Mouse (Mus musculus) left cerebral cortex, postnatal 10 days (tissue): ENCODE results near the gene Acap2. TPM values are rescaled to one million over a fixed set of nuclear protein-coding genes. Genes with fewer than 3 reads are reported as not detected.
A peak's percentile ranks its signal among the peaks of the same experiment; 100 is the strongest.

Experiments used
- DNase-seq, 2 experiments: peaks; one replicate each; pipeline ENCODE4 v3.0.0; 2021 to 2022; ENCODE audit warnings: low spot score in 2 of 2, mixed read lengths in 1 of 2; ENCODE audit errors: extremely low spot score in 1 of 2
- intact Hi-C: fragments of 180-260 bp; cut with DNase I; formaldehyde crosslinking; loops from one replicate; pipeline ENCODE4 v1.15.1; 2025
- total RNA-seq, 2 experiments: library from RNA; stranded (reverse); gene quantifications; 2 replicates each; pipeline ENCODE4 v1.2.3; 2021

The Acap2 gene
- total RNA-seq, 2 experiments from 2014 or later, result 74.9 to 80.1 TPM

DNA sequence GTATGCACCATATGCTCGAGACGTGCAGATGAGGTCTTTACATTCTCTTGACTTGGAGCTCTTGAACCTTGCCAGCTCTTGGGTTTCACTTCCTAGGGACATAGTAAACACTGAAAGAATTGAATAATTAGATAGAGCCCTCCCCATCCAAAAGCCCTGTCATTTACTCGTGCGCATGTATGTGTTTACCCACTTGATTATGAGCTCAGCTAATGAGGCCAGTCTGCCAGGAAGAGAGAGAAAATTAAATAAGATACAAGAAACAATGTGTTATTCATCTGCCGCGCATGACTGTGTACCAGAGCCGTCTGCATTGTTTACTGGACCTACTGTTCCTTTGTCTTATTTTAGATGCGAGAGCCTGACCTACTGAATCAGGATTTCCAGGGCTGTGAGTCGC, 10.5 kb upstream of the Acap2 start:
- no peak for DNase-seq
- intact Hi-C loops, result no loop called here

DNA sequence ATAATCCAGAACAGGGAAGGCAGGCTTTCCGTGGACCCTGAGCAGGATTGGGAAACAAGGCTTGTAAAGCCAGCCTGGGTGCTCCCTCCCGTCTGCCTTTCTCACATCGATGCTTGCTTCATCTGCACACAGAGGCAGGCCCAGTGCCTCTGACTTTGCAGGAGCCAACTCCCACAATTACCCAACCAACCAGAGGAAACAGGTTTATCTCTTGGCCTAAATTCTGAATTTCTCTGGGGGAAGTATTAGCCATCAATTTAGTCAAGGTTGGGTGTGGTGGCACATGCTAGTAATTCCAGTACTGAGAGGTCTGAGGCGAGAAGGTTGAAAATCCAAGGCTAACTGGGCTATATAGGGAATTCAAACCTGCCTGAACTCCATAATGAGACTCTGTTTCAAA, 9.4 kb upstream of the Acap2 start:
- no peak for DNase-seq
- intact Hi-C loops, result no loop called here

DNA sequence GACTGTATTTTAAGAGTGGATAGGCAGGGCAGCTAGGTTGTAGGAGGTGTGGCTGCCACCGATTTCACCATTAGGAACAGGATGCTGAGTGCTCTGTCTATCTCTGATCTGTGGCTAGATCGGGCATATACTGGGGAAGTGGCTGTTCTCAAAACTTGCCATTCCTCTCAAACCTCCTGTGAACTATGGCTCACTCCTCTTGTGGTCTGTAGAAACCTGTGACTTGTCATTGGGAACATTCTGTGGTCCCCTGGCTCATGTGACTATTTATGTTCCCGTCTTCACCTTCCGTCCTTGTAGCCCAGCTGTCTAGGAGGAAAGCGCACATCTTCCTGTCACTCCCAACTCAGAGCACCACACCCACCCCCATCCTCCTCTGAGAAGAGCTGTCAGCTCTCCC, 8.9 kb upstream of the Acap2 start:
- no peak for DNase-seq
- intact Hi-C loops, result no loop called here

DNA sequence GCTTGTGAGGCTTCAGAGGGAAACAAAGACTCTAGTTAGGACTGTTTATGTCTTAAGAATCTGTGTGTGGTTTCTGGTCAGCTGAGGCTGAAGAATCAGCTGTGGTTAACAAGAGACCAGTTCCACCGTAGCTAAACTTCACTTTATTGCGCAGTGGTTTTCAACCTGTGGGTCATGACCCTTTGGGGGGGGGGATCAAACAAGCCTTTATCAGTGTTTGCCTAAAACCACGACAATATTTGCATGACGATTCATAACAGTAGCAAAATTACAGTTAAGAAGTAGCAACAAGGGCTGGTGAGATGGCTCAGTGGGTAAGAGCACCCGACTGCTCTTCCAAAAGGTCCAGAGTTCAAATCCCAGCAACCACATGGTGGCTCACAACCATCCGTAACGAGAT, 4.7 kb upstream of the Acap2 start:
- intact Hi-C loops, result no loop called here
- no peak for DNase-seq

DNA sequence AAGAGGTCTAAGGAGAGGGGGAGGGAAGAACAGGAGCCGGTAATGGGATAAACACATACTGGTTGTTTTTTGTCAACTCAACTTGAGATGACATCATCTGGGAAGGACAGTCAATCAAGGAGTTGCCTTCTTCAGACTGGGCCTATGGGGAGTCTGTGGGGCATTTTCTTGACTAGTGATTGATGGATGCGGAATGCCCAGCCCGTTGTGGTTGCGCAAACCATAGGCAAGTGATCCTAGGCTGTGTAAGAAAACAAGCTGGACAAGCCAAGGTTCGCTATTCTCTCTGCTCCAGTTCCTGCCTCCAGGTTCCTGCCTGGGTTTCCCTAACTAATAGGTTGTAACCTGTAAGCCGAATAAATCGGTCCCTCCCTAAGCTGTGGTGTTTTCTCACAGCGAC, 4.1 kb upstream of the Acap2 start:
- DNase-seq, result no peak

DNA sequence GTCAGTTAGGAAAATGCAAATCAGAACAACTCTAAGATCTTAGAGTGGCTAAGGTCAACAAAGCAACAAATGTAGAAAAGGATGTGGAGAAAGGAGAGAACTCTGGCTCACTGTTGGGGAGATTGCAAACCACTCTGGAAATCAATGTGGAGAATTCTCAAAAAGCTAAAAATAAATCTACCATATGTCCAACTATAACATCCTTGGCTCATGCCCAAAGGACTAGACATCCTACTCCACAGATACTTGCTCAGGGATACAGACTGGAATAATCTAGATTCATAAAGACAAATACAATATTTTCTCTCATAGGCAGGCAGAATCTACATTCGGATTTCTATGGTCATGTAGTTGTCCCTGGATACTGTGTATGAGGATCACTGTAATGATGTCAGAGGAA, 3.2 kb upstream of the Acap2 start:
- intact Hi-C loops, result loop anchor here (5.0 kb wide), 1 partner anchor 68 kb away; no protein-coding TSS in a partner anchor
- no peak for DNase-seq

More for the DNA sequence above, 4.1 kb upstream of the Acap2 start:
- intact Hi-C loops, result no loop called here

DNA sequence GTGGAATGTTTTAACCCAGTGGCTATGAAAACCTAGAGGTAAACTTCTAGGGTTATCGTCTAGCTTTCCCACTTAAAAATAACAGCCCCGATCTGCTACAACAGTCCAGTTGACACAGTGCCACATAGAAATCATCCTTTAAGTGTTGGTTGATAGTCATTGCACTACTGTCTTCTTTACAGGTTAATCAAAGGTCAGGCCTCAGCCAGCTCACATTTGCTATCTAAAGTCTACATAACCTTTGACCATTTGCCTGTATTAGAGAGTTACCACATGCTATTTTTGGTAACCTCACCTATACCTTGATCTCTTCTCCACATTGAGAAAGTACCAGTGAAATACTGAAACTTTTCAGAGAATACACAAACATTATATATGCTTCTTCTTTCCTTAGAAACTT, 659 bp upstream of the Acap2 start:
- intact Hi-C loops, result loop anchor here (5.0 kb wide), 1 partner anchor 71 kb away; no protein-coding TSS in a partner anchor

DNA sequence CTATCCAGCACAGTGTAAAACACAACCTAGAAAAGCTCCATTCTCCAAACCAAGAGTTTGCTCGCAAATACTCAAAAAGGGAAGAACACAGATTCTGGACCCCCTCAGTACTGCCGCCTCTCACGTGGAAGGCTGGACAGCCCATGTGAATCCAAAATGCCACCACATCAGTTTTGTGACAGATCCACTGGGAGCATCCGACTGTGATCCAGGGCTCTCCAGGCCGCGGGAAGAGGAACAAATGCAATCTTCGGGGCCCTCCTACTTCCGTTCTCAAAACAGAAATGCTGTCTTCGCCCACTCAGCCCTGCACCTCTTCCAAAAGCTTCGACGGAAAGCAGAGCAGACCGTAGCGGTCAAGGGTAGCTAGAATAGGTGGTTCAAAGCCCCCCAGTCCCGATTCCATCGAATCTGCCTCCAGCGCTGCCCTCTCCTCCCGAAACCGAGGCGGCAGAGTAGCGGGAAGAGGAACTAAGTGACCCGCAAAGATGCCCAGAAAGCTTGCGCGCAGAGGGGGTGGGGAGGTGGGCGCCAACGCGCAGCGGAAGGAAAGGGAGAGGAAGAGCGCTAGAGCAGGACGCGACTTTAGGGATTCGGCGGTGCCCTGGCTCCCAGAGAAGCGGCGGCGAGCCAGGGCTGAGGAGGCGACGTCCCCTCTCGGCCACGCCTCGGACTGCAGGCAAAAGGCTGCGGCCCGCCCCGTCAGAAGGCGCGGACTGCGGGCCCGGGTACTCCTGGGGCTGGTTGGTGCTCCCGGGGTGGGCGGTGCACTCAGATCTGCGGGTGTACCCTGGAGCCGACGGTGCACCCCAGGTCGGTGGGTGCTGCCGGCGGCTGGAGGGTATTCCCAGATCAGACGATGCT, 887 bp downstream of the Acap2 start:
- intact Hi-C loops, result loop anchor here (5.0 kb wide), 1 partner anchor 72 kb away; no protein-coding TSS in a partner anchor

More for the DNA sequence above, 659 bp upstream of the Acap2 start:
- no peak for DNase-seq

DNA sequence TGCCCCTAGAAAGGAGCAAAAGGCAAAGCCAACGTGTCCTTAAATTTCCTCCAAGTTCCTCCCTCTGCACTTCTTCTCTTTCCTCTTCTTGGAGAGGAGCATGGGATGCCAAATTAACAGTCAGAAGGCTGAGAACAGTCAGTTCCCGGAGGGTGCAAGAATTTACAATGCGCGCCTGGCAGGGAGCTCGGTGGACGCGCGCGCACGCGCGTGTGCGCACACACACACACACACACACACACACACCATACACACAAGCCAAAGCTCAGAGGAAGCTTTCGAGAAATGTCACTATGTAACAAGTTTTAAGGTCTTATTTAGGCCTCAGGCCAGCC, 1.5 kb downstream of the Acap2 start:
- DNase-seq, result peak; percentile 47 to 59

More for the DNA sequence above, 887 bp downstream of the Acap2 start:
- peak; percentile 42 to 81 for DNase-seq

DNA sequence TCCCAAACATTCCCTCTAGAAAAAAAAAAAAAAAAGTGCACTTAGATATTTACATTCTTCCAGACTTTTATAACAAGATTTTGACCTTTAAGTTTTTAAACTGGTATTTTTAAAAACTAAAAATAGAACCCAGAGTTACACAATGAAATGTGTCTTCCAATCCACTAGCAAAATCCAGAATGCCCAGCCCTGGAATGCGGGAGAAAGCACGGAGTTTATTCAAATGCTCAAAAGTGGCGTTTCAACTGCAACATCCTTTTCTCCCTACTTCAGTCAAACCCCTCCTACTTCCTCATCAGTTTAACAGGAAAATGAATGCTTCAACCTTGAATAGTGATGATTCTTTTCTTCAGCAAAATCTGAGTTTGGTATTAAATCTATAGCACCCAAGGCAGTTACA, 4.1 kb downstream of the Acap2 start:
- intact Hi-C loops, result no loop called here
- no peak for DNase-seq

More for the DNA sequence above, 1.5 kb downstream of the Acap2 start:
- intact Hi-C loops, result no loop called here

DNA sequence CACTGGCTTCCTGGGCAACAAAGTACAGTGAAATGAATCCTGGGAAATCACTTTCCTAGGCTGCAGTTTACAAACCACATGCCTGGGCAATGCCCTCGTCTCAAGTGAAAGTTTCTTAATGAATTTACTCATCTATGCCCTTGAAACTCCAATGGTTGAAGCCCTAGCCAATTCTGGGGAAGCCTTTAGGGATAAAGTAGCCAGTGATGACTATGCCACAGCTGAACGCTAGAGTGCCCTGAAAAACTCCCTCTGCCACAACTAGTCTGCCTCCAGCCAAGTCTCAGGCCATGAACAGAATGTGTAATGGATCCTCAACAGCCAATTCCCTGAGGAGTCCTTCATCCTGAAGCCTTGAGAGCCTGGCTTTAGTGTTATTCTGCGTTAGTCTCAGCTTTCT, 8.5 kb downstream of the Acap2 start:
- intact Hi-C loops, result no loop called here
- DNase-seq, result no peak

DNA sequence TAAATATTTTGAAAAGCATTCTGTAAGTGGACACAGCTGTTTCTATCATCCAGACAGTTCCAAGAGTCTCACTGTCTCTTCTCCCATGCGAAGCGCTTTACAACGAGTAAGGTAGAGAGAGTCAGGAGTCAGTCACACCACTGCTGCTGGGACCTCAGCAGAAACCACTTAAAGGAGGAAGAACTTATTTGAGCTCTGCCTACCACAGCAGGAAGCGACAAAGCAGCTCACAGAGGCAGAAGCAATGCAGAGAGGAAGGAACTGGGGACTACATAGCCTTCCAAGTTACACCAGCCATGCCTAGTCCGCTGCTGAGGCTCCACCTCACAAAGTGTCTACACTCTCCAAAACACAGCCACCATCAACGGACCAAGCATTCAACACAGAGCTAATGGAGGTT, 9.2 kb downstream of the Acap2 start:
- no peak for DNase-seq
- intact Hi-C loops, result no loop called here

DNA sequence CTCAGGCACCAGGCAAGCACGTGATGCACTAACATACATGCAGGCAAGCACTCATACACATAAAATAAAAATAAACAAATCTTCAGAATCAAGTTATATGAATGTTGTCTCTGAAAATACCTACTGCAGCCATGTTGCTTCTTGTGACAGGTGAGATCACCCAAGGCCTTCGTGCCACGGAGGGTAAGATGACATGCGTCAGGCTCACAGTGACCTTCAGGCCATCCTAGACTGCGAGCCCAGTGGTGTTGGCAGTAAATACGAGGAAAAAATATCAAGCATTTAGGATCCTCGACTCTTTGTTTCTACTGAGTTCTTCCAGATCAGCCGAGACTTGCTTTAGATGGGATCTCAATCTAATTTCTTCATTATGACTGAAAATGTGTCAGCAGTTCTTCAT, 10.6 kb downstream of the Acap2 start:
- DNase-seq, result no peak
- intact Hi-C loops, result no loop called here

DNA sequence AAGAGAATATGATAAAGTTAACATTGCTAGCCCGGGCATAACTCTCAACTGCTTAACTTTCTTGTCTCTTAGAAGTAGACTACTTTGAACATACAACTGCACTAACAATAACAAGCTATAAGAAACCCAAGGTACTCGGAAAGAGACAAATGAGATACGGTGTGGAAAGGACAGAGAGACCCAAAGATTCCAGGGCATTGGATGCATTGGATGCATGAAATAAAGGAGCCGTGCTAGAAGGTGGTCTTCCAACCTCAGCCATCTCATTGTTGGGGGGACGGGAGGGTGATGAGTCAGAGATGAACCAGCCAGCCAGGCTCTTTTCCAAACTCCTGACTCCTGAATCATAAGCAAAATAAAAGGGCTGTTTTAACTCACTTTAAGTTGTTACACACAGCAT, 11.8 kb downstream of the Acap2 start:
- intact Hi-C loops, result no loop called here
- DNase-seq, result no peak

DNA sequence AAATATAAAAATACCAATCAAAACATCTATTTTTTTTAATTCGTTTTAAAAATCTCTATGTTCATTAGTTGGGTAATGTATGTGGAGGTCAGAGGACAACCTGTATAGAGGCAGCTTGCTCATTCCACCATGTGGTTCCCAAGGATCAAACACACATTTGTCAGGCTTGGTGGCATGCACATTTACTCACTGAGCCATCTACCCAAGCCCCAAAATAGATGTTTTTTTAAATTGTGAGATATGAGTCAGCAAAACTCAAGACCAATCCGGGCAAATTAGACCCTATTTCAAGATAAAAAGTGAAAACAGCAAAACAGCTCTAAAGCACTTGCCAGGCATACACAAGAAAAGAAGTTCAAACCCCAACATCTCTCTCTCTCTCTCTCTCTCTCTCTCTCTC, 12.2 kb downstream of the Acap2 start:
- intact Hi-C loops, result no loop called here

DNA sequence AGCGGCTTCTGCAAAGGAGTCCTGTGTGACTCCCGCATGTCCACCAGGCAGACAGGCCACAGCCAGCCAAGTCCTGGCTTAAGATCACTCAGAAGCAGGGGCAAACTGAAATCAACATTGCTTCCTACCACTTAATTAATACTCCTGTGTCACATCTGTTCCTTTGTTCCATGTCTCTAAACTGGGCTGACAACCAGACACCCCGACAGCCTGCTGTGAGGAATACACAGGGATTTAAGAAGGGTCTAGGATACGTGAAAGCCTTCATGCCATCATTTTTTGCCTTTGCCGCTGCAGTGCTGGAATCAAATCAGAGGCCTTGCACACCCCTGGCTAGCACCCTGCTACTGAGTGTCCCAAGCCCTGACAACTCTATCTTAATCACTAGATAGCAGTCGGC, 12.8 kb downstream of the Acap2 start:
- intact Hi-C loops, result no loop called here
- DNase-seq, result no peak

More for the DNA sequence above, 12.2 kb downstream of the Acap2 start:
- no peak for DNase-seq

DNA sequence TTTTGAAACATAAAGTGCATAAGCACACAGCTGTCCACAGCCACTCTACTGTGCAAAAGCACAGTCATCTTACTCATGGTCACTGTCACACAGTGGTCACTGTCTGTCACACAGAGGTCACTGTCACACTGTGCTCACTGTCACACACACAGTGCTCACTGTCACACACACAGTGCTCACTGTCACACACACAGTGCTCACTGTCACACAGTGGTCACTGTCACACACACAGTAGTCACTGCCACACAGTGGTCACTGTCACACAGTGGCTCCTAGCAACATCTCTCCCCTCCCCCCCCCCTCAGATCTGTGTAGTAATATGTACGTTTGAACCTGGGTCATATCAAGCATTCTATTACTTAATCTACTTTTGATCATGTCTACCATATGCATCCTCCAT, 13.9 kb downstream of the Acap2 start:
- no peak for DNase-seq
- intact Hi-C loops, result no loop called here

DNA sequence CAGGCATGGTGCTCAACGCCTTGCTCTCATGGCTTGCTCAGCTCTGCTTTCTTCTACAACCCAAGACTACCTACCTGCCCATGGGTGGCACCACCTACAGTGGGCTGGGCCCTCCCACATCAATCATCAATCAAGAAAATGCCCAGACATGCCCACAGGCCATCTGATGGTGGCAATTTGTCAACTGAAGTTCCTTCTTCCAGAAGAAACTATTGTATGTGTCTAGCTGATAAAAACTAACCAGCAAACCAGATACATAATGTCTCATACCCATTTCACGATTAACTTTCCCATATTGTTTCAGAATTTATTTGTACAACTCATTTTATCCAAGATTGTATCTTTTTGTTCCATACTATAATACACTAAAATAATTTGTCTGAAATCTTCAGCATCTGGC, 15.3 kb downstream of the Acap2 start:
- intact Hi-C loops, result no loop called here
- no peak for DNase-seq

DNA sequence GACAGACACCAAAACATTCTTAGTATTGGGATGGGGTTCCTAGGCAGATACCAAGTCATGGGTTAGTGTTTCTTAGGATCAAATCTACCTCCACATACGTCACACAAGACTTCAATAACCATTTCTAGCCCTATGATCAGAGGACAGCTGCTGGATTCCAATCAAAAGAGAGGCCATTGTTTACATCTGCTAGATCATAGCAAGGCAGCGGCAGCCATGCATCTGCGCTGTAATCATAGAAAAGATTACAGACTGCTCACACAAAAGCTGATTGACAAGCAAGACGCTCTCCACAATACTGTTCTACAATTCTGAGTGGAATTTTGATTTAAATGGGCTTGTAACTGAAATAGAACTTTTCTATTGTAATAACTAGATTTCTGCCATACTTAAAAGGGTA, 16.3 kb downstream of the Acap2 start:
- no peak for DNase-seq
- intact Hi-C loops, result no loop called here

DNA sequence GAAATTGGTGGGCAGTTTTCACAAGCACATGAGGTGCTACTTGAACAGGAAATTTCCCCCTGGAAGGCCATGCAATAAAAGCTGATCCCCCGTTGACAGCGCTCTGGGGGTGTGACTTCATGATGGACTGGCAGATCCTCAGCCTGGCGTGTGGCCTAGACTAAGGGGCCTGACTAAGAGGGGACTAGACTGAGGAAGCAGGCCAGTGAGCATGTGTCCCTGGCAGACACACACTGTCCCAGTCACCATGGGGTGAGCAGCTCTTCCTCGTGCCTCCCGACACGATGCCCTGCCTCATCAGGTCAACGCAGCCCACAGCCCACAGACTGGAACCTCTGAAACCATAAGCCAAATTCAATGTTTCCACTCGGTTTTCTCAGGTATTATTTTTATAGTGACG, 18.5 kb downstream of the Acap2 start:
- intact Hi-C loops, result no loop called here
- DNase-seq, result no peak

DNA sequence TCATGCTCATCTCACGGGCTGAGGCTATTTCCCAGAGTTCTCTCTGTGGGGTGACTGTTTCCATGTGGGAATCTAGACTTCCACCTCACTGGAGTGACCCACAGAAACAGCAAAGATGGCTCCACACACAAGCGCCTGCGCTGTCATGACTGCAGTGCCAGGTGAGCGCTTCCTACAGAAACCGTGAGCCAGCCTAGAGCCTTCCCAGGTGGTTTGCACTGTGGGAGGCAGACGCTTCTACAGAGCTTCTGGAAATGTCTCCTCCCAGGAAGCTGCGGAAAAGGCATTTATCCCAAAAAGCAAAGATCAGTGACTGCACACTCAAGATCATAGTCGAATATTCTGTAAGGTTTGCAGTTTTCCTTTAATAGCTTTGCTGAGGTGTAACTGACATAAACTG, 20.2 kb downstream of the Acap2 start:
- no peak for DNase-seq

More for the DNA sequence above, 20.2 kb downstream of the Acap2 start:
- intact Hi-C loops, result no loop called here
